Mouse (Mus musculus): Measurements from ENCODE around the gene Smu1.

Smu1 gene

DNA sequence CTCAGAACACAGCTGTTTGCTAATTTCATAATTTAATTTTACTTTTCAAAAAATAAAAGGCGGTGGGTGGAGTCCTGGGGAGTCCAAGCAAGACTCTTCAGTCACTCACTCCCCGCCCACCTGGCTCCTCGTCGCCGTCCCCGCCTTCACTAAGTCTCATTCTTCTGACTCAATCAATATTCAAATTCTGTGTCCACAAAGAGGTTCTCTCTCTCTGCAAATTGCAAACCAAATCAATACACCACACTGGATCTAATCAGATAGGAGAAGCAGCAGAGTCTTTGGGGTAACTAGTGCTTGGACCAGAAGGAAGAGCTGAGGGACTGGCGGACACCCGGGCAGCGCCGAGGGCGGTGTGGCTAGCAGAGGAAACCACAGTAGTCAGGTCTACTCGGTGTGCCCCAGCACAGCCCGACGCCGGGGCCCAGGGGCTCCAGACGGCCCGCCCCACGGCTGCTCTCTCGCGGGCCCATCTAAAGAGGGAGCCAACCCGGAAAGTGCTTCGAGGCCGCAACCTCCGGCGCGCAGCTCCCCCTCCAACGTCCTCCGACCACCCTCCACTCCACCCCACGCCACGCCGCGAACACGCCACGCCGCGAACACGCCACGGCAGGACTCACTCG is 455 bp downstream of the Smu1 start:
- DNase-seq (ENCODE audit: low read depth, low spot score) = peak; percentile 76

DNA sequence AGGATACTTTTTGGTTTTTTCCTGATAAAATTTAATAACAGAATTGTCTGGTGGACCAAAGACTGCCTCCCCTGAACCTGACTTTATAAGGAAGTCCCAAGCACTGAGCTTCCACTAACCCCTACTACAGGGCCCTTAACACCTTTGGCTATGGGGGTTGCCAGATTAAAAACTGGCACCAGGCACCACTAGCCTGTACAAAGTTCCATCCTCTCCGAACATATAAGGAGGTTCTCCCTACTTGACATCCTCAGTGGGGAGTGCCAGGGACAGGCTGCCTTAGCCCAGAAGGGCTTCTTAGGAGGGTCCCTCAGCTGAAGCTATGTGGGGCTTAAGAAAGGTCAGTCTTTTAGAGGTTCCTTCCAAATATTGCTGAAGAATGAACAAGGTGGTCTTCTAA is 22.4 kb downstream of the Smu1 start:
- no peak for DNase-seq (ENCODE audit: low read depth, low spot score)

DNA sequence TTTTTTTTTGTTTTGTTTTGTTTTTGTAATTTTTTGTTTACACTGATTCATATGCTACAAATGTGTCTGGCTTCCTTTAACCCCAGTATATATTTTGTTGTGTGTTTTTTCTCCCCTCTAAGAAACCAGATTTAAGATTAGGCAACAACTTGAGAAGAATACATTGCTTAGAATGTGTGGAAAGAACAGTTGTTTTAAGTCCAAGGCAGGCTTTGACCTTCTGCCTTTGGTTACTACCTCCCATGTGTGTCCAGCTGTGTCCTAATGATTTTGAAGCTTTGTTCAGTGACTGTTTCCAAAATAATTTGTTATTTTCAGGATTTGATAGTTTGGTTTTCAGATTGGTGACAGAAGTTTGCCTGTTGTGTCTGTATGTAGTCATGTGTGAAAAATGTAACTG is 26.5 kb downstream of the Smu1 start:
- no peak for DNase-seq (ENCODE audit: low read depth, low spot score)

DNA sequence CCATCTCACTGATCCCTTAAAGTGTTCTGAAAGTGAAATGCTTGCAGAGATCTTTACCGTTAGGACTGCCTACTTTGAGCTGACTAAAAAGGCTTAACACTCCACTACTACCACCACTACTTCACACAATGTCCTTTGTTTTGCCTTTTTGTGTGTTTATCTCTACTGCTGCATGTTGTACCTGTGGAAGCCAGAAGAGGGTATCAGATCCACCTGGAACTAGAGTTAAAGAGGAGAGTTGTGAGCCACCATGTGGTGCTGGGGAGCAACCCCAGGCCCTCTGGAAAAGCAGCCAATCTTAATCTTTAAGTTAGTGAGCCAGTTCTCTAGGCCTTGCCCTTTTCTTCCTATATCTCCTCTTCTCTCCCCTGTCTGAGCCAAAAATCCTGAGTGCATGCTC is 30.5 kb downstream of the Smu1 start:
- peak; percentile 81 for DNase-seq (ENCODE audit: low read depth, low spot score)

DNA sequence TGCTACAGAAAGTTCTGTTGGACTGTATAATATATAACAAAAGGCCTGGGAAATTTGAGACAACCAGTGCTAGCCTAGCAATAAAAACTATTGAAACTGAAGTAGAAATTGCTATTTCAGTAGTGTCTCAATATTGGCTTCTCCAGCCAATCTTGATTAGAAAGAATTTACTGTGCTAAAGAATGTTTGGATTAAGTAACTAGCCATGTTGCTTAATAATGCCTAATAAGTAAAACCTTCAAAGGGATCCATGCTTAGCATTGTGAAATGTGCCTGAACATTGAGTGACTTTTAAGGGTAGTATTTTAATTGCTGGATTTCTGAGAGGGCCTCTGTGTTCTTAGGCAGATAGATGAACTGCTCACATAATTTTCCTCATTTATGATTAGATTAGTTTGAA is 32.2 kb downstream of the Smu1 start:
- DNase-seq (ENCODE audit: low read depth, low spot score) = no peak

DNA sequence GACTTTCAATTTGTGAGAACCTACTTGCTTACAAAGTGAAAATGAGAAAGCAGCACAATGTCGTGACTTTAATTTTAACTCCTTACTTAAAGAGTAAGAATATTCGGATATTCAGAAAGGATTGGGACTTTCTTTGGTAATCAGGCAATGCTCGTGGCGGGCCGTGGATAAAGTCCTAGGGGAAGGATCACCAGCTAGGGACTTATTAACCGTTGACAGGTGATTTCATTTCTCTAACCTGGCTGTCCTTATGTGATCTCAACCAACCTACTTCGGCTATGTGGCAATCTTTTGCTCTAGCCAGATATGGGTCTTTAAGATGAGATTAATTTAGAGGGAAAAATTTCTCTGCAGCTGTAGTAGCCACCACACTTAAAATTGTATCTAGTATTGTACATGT is 32.6 kb downstream of the Smu1 start:
- no peak for DNase-seq (ENCODE audit: low read depth, low spot score)

DNA sequence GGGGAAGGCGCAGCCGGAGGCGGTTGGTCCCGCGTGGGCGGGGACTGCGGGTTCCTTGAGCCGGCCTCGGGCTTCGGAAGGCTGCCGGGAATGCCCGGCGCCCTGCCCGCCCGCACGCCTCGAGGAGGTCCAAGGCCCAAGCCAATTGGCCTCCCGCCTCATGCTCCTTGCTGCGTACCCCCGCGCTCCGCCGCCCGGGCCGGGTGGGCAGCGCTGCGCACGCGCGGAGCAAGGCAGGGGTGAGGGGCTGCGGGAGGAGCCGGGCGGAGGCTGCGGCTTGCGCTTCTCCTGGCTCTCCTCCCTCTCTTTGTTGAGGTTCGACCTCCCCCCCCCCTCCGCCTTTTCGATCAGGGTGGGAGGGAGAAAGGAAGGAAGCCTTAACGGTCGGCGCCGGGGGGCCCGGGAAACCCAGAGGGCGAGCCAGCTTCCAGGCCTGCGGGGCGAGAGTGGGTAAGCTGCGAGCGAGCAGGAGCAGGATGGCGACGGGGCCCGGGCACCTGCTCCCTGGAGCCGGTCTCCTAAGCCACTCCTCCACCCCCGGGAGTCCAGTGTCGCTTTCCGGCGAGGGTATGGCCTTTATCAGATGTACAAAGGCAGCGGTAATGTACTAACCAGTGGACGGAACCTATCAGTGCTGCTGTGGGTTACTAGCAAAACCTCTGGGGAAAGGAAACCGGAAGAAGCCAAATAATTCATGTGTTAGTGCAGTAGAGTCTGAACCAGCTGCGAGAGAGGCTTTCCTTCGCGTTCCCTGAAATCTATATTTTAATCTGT is 34.8 kb downstream of the Smu1 start:
- DNase-seq (ENCODE audit: low read depth, low spot score) = peak; percentile 83

DNA sequence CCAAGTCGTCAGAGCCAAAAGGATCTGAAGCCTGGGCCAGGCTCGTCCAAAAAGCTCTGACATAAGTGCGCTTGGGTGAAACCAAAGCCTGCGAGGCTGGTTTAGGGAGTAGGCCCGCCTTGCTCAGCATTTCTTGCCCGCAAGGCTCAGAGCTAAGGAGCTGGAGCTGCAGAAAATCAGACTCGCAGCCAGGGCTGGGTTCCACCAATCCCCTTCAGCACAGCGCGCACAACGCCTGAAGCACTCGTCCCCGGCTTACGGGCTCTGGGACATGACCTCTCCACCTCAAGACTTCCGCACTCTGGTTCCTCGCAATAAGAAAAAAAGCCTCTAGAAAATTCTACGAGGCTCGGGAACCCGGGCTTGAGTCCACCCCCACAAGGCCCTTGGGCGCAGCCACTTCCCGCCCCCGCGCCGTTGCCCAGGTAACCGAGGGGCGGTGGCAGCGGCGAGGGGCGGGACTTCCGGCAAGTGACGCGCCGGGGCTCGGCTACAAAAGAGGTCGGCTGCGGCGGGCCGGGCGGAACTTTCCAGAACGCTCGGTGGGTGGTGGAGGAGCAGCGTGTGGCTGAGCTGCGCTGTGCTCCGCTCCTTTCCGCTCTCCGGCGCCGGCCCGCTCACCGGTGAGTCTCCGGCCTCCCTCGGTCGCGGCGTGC is 35.6 kb downstream of the Smu1 start, which contains the start of gene Dnaja1:
Gene Dnaja1, plus strand, starts transcription at position 140 of the 656 bp plus-strand sequence.
- DNase-seq (ENCODE audit: low read depth, low spot score) = peak; percentile 95

DNA sequence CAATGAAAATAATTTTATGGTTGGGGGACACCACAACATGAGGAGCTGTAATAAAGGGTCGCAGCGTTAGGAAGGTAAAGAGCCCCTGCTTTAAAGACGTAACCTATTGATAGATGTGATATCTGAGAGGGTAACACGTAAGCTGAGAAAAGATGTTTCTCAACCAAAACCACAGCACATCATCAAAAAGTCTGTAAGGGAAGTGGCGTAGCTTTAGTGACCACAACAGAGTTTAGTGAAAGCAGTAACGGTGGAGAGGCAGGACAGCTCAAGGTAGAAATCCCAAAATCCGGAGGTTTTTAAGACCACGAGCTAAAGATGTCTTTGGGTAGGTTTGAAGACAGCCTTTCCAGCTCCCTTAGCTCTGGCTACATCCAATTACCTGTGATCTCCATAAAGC is 36.8 kb downstream of the Smu1 start:
- no peak for DNase-seq (ENCODE audit: low read depth, low spot score)

DNA sequence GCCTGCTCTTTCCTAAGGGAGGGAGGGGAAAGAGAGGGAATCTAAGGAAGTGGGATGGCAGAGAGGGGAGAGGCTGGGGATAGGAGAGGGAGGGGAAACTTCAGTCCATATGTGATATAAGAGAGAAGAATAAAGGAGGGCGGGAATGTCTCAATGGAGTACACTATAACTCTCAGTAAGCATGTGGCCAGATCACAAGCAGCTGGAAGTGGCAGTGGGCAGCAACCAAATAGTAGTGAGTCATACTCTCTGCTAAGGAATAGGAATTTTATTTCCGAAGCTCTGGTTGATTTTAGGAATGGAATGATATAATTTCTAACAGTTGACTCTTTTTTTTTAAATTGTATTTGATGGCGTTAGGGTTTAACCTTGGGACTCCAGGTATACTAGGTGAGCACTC is 40.6 kb downstream of the Smu1 start:
- DNase-seq (ENCODE audit: low read depth, low spot score) = no peak

DNA sequence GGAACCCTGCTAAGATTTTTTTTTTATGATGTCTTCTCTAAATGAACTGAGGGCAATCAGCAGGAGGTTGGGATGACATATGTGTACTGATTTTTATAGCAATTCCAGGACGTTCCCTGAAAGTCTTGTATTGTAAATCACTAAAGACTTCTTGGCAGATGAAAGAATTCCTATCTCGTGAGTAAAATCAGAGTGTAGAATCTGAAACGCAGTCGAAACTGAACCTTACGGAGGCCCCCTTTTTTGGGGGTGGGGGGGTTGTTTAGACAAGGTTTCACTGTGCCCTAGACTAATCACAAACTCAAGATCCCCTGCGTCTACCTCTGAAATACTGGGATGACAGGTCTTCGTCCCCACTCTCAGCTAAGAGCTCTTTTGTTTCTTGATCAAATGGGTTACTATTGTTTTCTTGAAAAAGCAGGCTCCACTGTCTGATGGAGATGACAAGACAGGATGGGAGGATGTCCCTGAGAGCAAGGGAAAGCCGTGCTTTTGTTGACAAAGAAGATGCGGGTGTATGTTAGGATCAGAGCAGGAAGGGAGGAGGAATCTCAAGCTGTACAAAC is 53.9 kb downstream of the Smu1 start:
- no peak for DNase-seq (ENCODE audit: low read depth, low spot score)

DNA sequence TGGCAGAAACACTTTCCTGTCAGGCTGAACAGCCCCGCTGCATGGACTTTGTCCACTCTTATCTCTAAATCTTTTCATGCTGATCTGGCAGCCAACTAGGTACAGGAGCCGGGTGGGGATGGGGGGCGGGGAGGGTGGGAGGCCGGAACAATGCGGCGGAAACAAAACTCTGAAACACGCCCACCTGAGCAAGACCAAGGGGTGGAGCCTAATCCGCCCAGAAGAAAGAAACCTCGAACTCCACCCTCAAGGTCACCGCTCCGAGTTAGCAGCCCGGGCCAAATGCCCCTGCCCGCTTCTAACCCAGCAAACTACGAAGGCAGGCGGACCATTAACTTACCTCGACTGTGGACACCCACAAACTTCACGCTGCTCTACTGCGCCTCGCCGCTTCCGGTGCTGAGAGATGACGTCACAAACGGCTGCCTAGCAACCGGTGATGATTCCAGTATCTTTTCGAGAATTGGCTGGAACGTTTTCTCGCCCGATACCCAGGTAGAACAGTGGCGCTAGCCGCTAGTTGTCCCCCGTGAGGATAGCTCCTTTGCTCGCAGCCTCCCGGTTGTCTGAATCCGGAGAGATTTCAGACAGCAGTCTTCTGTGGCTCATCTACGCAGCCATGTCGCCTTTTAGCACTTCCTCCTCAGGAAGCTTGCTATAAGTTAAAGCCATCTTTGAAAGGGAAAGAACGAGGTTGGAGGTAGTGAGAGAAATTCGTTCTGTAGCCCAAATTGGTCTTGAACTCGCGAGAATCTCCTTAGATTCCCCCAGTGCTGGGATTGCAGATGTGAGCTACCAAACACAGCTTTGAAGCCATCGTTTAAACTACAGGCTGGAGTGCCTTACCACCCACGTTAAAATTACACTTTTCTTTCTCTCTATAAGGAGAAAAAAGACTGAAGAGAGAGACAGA is 54.7 kb downstream of the Smu1 start, which contains the start of gene Aptx:
Gene Aptx, minus strand, starts transcription at position 398 of the 913 bp plus-strand sequence.
- DNase-seq (ENCODE audit: low read depth, low spot score) = peak; percentile 96

DNA sequence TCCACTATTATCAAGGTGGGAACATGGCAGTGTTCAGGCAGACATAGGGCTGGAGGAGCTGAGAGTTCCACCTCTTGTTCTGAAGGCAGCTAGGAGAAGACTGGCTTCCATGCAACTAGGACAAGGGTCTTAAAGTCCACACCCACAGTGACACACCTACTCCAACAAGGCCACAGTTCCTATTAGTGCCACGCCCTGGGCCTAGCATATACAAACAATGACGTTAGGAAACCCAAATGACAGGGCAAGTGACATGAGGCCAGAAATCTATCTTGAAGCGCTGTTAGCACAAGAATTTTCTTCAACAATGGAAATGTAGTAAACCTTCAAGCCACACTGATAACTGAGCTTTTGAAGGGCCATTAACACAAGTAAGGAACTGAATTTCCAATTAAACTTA is 55.9 kb downstream of the Smu1 start:
- no peak for DNase-seq (ENCODE audit: low read depth, low spot score)

DNA sequence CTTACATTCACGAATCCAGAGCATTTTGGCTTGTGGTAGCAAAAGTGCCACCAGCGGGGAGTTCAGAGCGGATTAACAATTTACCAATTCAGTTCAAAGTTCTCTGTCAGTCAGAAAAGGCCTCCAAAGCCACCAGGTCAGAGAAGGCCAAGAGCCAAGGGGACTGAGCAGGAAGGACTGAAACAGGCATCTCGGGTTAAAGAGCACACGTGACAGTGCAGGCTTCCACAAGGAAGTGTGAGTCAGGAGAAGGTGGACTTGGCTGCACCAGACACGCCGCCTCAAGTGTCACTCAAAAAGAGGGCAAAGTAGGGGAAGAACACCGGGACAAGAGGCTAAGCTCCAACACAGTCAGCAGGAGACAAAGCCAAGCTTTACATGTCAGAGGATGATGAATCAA is 57.5 kb downstream of the Smu1 start:
- peak; percentile 8 for DNase-seq (ENCODE audit: low read depth, low spot score)

DNA sequence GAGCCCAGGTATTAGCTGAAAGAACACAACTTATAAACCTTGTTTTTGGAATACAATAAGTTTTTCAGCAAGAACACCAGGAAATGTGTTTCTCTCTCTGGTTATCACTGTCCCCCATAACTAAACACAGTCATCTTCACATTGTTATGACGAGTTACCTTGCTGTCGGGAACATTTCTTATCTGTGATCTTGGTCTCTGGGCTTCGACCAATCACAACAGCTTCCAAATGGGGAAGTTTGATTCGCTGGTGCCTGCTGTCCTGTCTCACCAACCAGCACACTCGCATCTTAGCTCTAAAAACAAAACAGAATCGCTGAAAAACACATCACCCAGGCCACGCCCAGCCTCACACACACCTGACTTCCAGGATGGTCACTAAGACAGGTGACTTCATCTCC is 60.7 kb downstream of the Smu1 start:
- DNase-seq (ENCODE audit: low read depth, low spot score) = no peak

DNA sequence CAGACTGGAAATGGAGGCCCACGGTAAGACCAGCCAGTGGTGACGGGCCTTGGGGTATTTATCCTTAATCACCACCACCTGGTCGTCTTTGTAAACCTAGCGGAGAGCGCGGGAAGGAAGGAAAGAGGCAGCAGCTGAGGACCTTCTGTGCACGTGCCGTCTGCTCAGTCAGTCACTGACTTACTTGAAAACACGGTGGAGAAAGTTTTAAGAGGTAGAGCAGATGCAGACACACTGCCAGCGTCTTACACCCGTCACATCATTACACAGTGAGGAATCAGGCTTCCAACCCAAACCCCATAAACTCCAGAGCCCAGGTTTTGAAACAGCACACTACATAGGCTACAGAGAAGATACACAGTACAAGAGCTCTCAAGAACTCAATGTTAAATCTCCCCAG is 66.6 kb downstream of the Smu1 start:
- no peak for DNase-seq (ENCODE audit: low read depth, low spot score)
